Mouse (Mus musculus) kidney, postnatal 10 days (tissue): Measurements from ENCODE around the gene Samd4.

Experiments
- DNase-seq: peaks from one replicate; pipeline ENCODE4 v3.0.0; 2021; ENCODE audit warnings: mixed read lengths

Gene Samd4

DNA sequence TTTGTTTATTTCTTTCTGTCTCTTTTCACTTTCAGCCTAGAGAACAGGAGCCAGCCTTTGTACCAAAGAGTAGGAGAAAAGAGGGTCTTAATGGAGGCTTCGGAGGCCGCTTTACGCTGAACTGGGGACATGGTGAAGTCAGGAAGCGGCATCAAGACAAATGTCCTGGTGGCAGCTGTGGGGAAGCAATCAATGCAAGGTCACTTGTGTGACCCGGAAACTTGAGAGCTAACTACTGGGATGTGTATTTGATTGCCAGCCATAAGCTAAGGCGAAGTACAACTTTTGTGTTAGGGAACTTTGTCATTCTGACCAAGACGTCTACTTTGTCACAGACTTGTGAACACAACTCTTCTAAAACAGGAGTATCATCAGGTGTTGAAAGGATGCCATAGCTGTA, 73.5 kb downstream of the Samd4 start:
- DNase-seq: no peak

DNA sequence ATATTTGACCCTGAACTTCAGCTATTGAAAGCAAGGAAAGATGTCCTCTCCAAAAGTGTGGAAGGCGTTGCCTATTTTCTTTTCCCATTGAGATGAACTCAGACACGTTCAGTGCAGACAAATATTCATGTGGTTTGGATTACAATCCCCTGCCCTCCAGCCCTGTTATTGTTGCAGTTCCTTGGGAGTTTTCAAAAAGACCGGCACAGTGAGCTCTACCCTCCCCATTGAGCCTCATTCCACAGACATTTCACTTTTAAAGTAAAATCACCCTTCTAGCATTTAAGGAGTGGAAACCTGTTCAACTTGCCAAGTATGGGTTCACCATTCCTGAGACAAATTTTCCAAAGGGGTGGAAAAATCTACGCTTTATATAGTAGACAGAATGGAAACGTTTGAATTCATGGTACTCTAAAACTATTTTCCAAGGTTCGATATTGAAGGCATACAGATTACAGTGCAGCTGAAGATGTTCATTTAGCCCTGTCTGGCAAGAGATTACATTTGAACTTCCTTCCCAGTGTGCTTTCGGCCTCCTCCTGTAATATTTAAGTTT, 76.6 kb downstream of the Samd4 start:
- DNase-seq: no peak

GRCm38 (mm10) chr14:46959831-46960230, 77.2 kb downstream of the Samd4 start:
- DNase-seq: no peak

GRCm38 (mm10) chr14:46962832-46963231, 80.2 kb downstream of the Samd4 start:
- DNase-seq: no peak

DNA sequence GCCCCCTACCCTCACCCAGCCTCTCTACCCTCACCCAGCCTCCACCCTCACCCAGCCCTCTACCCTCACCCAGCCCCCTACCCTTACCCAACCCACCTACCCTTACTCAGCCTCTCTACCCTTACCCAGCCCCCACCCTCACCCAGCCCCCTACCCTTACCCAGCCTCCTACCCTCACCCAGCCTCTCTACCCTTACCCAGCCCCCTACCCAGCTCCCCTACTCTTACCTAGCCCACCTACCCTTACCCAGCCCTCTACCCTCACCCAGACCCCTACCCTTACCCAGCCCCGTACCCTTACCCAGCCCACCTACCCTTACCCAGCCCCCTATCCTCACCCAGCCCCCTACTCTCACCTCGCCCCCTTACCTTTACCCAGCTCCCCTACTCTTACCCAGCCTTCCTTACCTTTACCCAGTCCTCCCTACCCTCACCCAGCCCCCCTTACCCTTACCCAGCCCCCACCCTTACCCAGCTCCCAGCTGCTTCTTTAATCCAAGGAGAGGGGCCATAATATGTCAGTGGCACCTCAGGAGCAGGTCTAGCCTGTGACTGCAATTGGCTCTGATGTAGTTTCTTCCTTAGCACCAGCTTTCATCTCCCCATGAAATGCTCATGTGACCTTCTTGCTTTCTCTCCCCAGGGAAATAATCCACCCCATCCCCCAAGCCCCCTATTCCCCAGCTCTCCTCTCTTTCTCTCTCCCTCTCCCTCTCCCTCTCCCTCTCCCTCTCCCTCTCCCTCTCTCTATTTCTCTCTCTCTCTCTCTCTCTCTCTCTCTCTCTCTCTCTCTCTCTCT, 81.6 kb downstream of the Samd4 start:
- no peak for DNase-seq

DNA sequence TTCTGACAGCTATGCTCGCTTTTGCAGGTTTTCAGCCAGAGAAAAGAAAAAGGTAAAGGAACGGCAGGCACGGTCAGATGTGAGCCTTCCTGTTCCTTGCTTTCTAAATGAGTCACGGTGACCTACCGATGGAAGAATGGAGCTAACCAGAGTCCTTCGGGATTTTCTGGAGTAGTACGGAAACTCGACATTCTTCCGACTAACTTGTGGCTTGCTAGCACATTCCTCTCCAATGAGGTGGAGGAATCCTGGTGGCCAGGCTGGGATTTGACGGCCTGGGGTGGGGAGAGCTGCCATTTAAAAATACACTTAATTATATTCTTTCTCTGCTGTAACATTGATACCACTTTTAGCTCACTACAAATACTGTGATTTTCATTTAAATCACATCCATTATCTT, 83.6 kb downstream of the Samd4 start:
- DNase-seq: peak; percentile 55

DNA sequence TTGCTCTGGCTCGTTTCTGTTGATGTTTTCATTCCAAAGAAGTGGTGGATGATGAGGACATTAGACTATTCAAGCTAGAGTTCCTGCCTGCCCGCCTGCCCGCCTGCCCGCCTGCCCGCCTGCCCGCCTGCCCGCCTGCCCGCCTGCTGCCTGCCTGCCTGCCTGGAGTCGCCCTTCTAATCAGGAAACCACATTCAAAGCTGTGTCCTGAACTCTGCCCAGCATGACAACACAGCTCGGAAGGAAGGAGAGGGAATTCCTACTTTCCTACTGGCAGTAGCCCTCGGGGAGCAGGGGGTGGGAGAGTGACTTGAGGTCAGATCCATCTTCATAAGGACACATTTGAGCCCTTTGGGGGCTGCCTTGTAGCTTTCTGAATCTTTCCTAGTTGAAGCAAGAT, 85.4 kb downstream of the Samd4 start:
- peak; percentile 45 for DNase-seq

GRCm38 (mm10) chr14:46970673-46971072, 88.0 kb downstream of the Samd4 start:
- peak; percentile 63 for DNase-seq

GRCm38 (mm10) chr14:46971802-46972201, 89.1 kb downstream of the Samd4 start:
- no peak for DNase-seq

- DNase-seq: no peak
Measured at GRCm38 (mm10) chr14:46974874-46975273, 92.2 kb downstream of the Samd4 start.

DNA sequence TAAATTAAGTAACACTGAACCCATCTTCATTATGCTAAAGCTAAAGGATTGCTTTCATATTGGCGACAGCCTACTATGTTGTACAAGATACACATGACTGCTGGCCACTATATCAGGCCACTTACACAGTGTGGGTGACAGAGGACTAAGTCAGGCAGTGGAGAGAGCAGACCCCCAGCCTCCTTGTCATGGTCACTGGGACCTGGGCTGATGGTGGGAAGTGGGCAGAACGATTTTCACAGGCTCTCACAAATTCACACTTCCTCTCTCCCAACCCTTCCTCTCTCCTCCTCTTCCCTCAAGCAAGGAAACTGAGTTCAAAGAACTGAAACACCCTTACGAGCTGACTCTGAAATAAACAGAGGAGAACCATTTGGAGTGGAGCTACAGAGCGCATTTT, 93.3 kb downstream of the Samd4 start:
- no peak for DNase-seq

DNA sequence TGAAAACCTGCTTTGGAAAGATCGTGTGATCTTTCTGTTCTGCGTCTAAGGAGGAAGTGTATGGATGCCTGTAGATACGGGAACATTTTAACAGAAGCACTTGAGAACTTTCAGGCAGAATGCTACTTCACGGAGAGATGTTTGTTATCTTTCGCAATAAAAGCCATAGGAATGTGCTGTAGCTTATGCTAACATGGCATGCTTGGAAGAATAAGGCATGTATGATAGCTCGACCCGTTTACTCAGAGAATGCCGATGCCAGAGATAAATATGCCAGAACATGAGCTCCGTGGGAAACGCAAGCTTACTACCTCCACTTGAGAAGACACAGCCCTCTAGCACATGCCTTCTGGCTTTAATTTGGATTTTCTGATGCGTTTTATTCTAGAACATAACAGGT, 94.1 kb downstream of the Samd4 start:
- DNase-seq: no peak

DNA sequence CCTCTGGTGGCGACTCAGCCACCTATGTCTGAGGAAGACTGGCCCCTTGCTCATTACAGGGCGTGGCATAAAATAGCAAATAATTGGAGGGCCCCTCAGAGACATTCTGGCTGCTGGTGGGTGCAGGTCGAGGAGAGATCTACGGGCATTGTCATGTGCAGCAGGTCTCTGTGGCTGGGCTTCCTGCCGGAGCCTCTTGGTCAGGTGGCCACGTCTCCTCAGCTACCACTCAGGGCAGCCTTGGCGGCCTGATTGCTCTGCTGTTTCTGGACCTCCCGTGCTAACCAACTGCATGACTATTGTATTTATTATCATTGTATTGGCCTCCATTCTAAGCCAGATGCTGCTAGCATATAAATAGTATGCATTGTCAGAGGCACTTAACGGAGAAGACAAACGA, 95.0 kb downstream of the Samd4 start:
- DNase-seq: no peak

DNA sequence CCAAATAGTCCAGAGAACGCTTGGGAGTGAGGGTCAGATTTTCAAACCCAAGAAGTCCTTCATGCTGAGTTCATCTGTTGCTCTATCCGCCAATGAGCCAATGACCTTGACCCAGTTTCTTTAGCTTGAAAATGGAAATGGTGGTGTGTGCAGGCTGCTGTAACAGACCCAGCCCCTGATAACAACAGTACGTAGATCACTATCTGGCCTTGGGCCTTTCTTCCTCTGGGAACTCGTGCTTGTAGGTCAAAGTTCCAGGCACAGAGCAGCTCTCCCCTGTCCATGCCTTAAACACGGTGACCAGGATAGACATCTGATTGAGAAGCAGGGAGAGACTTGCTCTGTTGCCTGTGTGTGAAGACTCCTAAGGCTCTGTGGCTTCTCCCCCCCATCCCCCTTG, 96.5 kb downstream of the Samd4 start:
- no peak for DNase-seq

DNA sequence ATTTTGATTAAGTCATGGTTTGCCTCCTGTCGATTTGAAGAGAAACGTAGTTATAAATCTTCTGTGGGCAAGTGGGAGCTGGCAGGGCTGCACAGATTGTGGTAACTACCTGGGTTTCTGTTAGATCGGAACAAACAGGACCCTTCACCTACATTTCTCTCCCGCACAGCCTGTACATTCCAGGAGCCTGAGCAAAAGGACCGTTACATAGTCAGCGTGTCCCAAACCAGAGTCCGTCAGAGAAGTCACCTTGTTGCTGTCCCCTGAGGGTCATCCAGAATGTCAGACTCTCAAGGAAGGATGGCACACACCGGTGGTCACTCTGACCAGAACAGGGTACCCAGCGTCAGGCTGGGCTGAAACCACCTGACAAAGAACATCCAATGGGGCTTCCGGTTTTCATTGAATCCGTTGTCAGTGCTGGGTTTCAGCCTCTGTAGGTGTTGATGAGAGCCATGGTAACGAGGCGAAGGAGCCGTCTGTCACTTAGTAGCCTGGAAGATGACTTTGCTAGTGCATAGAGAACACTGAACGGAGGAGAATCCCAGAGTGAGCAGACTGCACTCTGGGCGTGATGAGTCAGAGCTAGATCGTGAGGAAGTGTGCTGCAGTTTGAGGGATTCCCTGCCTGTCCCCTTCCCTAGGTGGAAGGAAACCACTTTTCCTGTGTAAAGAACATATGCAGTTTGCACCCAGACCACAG, 98.2 kb downstream of the Samd4 start:
- DNase-seq: no peak

- DNase-seq: no peak
Measured at GRCm38 (mm10) chr14:46982106-46982505, 99.5 kb downstream of the Samd4 start.

- no peak for DNase-seq
Measured at GRCm38 (mm10) chr14:46984542-46985125, 102.0 kb downstream of the Samd4 start.

- no peak for DNase-seq
Measured at GRCm38 (mm10) chr14:46989694-46990093, 107.0 kb downstream of the Samd4 start.

GRCm38 (mm10) chr14:46990450-46990849, 107.8 kb downstream of the Samd4 start:
- no peak for DNase-seq

- DNase-seq: no peak
Measured at GRCm38 (mm10) chr14:46994704-46995103, 112.0 kb downstream of the Samd4 start.

DNA sequence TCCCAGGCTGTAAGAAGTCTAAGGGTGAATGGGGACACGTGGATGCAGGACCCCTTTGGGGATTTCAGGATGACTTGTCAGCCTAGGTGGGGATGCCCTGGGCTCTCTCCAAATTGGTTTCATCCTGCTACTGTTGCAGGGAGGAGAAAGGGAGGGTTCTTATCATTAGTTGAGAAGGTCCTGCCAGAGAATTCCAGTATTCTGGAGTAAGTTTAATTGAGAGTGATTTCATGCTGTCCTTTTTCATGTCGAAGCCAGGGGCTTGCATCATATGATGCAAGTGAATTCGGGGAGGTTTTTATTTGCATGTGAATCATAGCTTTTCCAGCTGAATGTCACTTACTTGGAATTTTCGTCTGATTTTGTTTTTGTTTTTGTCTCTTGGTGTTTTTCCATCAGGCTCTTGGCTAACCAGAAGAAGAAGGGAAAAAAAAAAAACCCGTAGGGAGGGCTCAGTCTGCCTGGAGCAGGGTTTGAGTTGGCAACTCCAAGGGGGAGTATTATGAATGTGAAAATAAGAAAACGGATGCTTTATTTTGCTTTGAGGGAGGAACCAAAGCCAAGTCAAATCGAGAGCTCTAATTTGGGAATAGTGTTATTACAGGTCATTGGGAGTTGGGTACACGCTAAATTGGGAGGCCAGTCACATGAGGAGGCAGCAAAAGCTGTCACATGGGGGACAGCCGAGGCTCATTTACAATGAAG, 116.8 kb downstream of the Samd4 start:
- DNase-seq: no peak

DNA sequence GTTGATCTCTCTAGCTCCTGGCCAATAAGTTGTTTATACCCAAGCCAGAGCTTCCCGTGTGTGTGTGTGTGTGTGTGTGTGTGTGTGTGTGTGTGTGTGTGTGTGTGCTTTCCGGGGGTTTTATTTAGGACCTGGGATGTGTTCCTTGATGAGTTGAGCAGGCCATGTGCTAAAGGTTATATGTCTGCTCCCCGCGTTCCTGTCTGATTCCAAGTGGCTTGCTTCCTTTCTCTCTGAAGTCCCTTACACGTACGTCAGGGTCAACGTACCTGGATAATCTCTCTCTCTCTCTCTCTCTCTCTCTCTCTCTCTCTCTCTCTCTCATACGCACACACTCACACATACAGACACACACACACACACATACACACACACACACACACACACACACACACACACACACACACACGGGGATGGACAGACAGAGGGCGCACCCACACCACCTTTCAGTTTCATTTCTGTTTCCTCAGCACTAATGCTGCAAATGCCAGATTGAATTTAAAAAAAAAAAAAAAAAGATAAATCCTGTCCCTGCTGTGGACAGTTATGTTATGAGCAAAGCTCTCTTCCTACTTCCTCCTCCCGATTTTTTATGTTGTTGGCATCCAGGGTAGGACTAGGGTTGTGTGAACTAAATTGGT, 117.6 kb downstream of the Samd4 start:
- peak; percentile 48 for DNase-seq
